Mouse (Mus musculus): ENCODE measurements at regions not wholly inside any gene's neighbourhood (a gene's known extent, or its start where the extent isn't known, plus 50 kb on each side); places are given as distances from the start of the nearest gene placed in this dataset.

DNA sequence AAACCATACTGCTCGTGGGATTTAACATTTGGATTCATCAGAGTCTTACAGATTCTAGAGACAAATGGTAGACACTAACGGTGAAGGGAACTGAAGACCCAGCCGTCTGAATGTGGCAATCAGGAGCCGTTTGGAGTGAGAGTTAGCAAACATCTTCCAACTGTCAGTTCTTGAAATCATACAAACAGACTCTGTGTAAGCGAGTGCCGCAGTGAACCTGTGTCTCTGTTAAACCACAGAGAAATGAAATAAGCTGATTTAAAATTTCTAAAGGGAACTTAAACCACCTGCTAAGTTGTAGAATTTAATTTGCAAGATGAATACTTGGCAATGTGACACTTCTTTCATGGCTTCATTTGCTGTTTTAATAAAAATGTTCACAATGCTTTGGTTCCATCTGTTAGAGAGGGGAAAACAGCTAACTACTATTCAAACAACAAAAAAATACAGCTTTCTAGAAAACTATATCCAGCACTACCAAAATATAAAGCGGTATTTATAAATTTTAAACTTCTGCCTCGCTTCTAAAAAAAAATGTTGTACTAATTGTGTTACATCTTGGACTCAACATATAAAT is 78.4 kb upstream of the Tdrd3 start:
- DNase-seq (ENCODE audit: low spot score): no peak
- intact Hi-C loops (cut with DNase I): no loop called here

DNA sequence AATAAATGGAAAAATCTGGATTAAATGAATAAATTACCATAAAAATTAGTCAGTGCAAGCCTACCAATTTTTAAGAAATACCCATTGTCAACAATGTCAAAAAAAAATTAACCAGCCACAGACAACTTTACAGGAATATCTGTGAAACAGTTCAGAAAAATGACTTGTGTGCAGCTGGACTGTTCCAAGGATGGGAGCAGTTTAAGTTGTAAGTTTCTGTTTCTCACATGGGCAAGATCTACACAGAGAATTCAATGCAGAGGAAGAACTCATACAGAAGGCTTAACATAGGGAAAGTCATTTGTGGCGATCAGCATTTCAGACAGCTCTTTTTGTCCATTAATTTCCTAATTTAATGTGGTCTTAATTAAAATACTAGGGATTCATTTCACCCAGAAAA is 71.9 kb upstream of the Tdrd3 start:
- no peak for DNase-seq (ENCODE audit: low spot score)

GRCm38 (mm10) chr14:87346812-87347211 is 69.6 kb upstream of the Tdrd3 start:
- intact Hi-C loops (cut with DNase I): no loop called here
- no peak for DNase-seq (ENCODE audit: low spot score)

More for the DNA sequence above, 71.9 kb upstream of the Tdrd3 start:
- intact Hi-C loops (cut with DNase I): no loop called here

DNA sequence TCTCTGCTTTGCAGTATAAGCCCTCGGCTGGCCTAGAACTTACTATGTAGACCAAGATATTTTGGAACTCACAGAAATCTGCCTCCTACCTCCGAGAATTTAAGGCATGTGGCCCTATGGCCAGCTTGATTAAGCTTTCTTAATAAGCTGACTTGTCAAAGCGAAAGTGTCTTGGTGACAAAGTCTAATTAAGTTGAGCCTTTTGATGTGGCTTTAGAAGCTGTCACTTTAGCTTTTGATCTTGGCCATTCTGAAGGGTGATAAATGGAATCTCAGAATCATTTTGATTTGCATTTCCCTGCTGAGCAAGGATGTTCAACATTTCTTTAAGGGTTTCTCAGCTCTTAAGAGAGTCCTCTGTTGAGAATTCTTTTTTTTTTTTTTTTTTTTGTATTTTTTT is 67.6 kb upstream of the Tdrd3 start:
- DNase-seq (ENCODE audit: low spot score): no peak
- intact Hi-C loops (cut with DNase I): no loop called here

GRCm38 (mm10) chr14:87365793-87366192 is 50.6 kb upstream of the Tdrd3 start:
- DNase-seq (ENCODE audit: low spot score): no peak
- intact Hi-C loops (cut with DNase I): no loop called here

Measured in heart, postnatal 25 days (tissue).